Mouse (Mus musculus): ENCODE measurements around the gene Sept5.

Gene Sept5

GRCm38 (mm10) chr16:18629390-18630231 is at the start of gene Sept5:
TSS of gene Sept5 (minus strand) at chr16:18629954.
- DNase-seq, result peak; percentile 89 to 92

GRCm38 (mm10) chr16:18679112-18679511 is 49.4 kb upstream of the Sept5 start:
- DNase-seq, result no peak

- peak; percentile 79 to 82 for DNase-seq
These were observed 48.3 kb upstream of the Sept5 start for GRCm38 (mm10) chr16:18677746-18678679.

- DNase-seq, result no peak
These were observed 43.3 kb upstream of the Sept5 start for GRCm38 (mm10) chr16:18673005-18673404.

GRCm38 (mm10) chr16:18672027-18672426 is 42.3 kb upstream of the Sept5 start:
- DNase-seq, result no peak

GRCm38 (mm10) chr16:18669914-18670313 is 40.2 kb upstream of the Sept5 start:
- DNase-seq, result no peak

- no peak for DNase-seq
These were observed 28.8 kb upstream of the Sept5 start for GRCm38 (mm10) chr16:18658597-18658996.

GRCm38 (mm10) chr16:18655372-18656098 is 25.8 kb upstream of the Sept5 start:
- no peak for DNase-seq

GRCm38 (mm10) chr16:18653290-18654160 is 23.8 kb upstream of the Sept5 start:
- no peak for DNase-seq

- no peak for DNase-seq
These were observed 19.4 kb upstream of the Sept5 start for GRCm38 (mm10) chr16:18649126-18649525.

GRCm38 (mm10) chr16:18645329-18645728 is 15.6 kb upstream of the Sept5 start:
- no peak for DNase-seq

GRCm38 (mm10) chr16:18644485-18644884 is 14.7 kb upstream of the Sept5 start:
- DNase-seq, result no peak

- no peak for DNase-seq
These were observed 13.7 kb upstream of the Sept5 start for GRCm38 (mm10) chr16:18643406-18643998.

GRCm38 (mm10) chr16:18642897-18643296 is 13.1 kb upstream of the Sept5 start:
- DNase-seq, result no peak

GRCm38 (mm10) chr16:18642291-18642690 is 12.5 kb upstream of the Sept5 start:
- DNase-seq, result no peak

GRCm38 (mm10) chr16:18639382-18639929 is 9.7 kb upstream of the Sept5 start:
- no peak for DNase-seq

GRCm38 (mm10) chr16:18638396-18638795 is 8.6 kb upstream of the Sept5 start:
- no peak for DNase-seq

GRCm38 (mm10) chr16:18636804-18637203 is 7.0 kb upstream of the Sept5 start:
- no peak for DNase-seq

GRCm38 (mm10) chr16:18636401-18636800 is 6.6 kb upstream of the Sept5 start:
- no peak for DNase-seq

GRCm38 (mm10) chr16:18633333-18633732 is 3.6 kb upstream of the Sept5 start:
- DNase-seq, result no peak

GRCm38 (mm10) chr16:18632816-18633215 is 3.1 kb upstream of the Sept5 start:
- DNase-seq, result no peak
